Comparison of ENCODE assay signal across 14 mouse cellular contexts in the genomic region with DNA sequence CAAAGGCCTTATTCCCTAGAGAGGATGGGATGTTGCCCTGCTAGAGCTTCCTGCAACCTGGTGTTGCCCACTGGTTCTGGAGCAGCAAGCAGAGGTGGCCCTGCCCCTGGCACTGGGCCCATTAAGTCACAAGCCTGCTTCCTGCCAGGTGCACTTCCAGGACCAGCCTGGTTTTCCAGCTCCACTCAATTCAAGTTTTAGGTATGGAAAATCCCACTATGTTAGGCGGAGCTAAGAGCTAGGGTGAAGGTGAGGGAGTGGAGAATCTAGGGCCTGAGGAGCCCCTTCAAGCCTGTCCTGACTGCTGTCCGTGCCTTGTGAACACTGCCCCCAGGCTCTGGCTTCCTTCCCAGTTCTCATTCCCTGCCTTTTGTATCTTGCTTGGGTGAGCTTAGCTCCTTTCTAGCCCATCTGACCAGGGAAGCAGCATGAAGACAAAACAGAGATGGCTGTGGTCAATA. TPM values are rescaled to one million over a fixed set of nuclear protein-coding genes. Genes with fewer than 3 reads are reported as not detected.
A peak's percentile ranks its signal among the peaks of the same experiment; 100 is the strongest.
DNase-seq lines count a peak whose midpoint lies in the region; ATAC-seq lines count a peak whose summit lies in the region.
"Had no signal": no experiment of that assay in that cellular context is flagged by ENCODE, and none has a peak within 500 bp of the region (broad histone marks: within the 10 kb centered on the region; RNA-seq: fewer than 3 reads in every experiment).

No protein-coding gene starts in this region.

- peaks cover 33% of the 10 kb centered on the region for H3K36me3 ChIP-seq in kidney, embryonic 16.5 days (ENCODE audit: insufficient read depth, low read length)
- peaks cover 51% of the 10 kb centered on the region for H3K36me3 ChIP-seq in midbrain, embryonic 10.5 days

- no peak for ATAC-seq in kidney, embryonic 16.5 days (ENCODE audit: low FRiP score, low TSS enrichment)
- ATAC-seq: forebrain, postnatal 0 days; hindbrain, embryonic 16.5 days had no signal

- H3K27me3 ChIP-seq in kidney, embryonic 16.5 days (ENCODE audit: insufficient read depth, low read length) = no peaks in the 10 kb centered on the region
- no peaks in the 10 kb centered on the region for H3K27me3 ChIP-seq in midbrain, embryonic 10.5 days (ENCODE audit: low read depth, poor library complexity, severe bottlenecking)
- H3K27me3 ChIP-seq: limb, embryonic 13.5 days; neural tube, embryonic 15.5 days had no signal

- DNase-seq in kidney, adult 18-20 months = peak; percentile 72
- peak; percentile 59 for DNase-seq in cerebellum, adult 18-20 months
- peak; percentile 64 to 73 for DNase-seq in cerebellum, postnatal 25 days
- peak; percentile 28 to 62 for DNase-seq in lung, postnatal 4 days
- no peak for DNase-seq in spleen, postnatal 4 days (ENCODE audit: low spot score in 2 of 2)
- DNase-seq in midbrain, embryonic 10.5 days (ENCODE audit: low spot score) = no peak
- DNase-seq: forebrain, postnatal 0 days; gastrocnemius, postnatal 25 days; spleen, adult 18-20 months had no signal

- no peak overlapping the region for H3K4me2 ChIP-seq in kidney, embryonic 16.5 days (replicated peaks; ENCODE audit: low read depth, low read length)
- H3K4me2 ChIP-seq: limb, embryonic 13.5 days; neural tube, embryonic 15.5 days had no signal

- 76% methylated on average over 2 of the region's 2 CpGs for WGBS in kidney, embryonic 16.5 days
- 87% methylated on average over 2 of the region's 2 CpGs for WGBS in midbrain, embryonic 10.5 days

- H3K9me3 ChIP-seq in kidney, embryonic 16.5 days (ENCODE audit: low read length) = no peaks in the 10 kb centered on the region
- no peaks in the 10 kb centered on the region for H3K9me3 ChIP-seq in midbrain, embryonic 10.5 days (replicated peaks)
- H3K9me3 ChIP-seq: limb, embryonic 13.5 days; neural tube, embryonic 15.5 days had no signal

- H3K4me1 ChIP-seq in kidney, embryonic 16.5 days (ENCODE audit: insufficient read depth, low read length) = peaks cover 17% of the 10 kb centered on the region
- H3K4me1 ChIP-seq in midbrain, embryonic 10.5 days = peaks cover 28% of the 10 kb centered on the region

- no peak overlapping the region for H3K27ac ChIP-seq in kidney, embryonic 16.5 days (ENCODE audit: low read length)
- no peak overlapping the region for H3K27ac ChIP-seq in midbrain, embryonic 10.5 days (replicated peaks)
- H3K27ac ChIP-seq: left cerebral cortex, adult 2 months; limb, embryonic 13.5 days; neural tube, embryonic 15.5 days had no signal

- H3K9ac ChIP-seq in kidney, embryonic 16.5 days (replicated peaks; ENCODE audit: low read length) = no peak overlapping the region
- H3K9ac ChIP-seq: forebrain, postnatal 0 days; limb, embryonic 13.5 days; neural tube, embryonic 15.5 days had no signal

- no peak overlapping the region for H3K4me3 ChIP-seq in kidney, embryonic 16.5 days (ENCODE audit: low read length)
- no peak overlapping the region; the same call in 1 of the 2 replicates for H3K4me3 ChIP-seq in midbrain, embryonic 10.5 days
- H3K4me3 ChIP-seq: left cerebral cortex, adult 2 months; limb, embryonic 13.5 days; neural tube, embryonic 15.5 days had no signal

RNA-seq across cellular contexts. Expression of a gene that starts 4.8 kb away (rescaled TPM):
- 5.5 and 6.3 TPM in 2 replicates for polyA plus RNA-seq in kidney, embryonic 16.5 days (2015; fragmentation: Nextera tagmentation; extraction: Ambion mirVana)
- polyA plus RNA-seq in midbrain, embryonic 10.5 days (2016; fragmentation: Nextera tagmentation; extraction: Ambion mirVana) = 5.0 and 5.4 TPM in 2 replicates

RNA-seq across cellular contexts. Expression of a gene that starts 11.2 kb away (rescaled TPM):
- polyA plus RNA-seq in kidney, embryonic 16.5 days (2015; fragmentation: Nextera tagmentation; extraction: Ambion mirVana) = 0.22 and 0.40 TPM in 2 replicates
- 0.22 and 0.41 TPM in 2 replicates for polyA plus RNA-seq in midbrain, embryonic 10.5 days (2016; fragmentation: Nextera tagmentation; extraction: Ambion mirVana)

RNA-seq across cellular contexts. Expression of a gene that starts 12.5 kb away (rescaled TPM):
- 119 and 125 TPM in 2 replicates for polyA plus RNA-seq in kidney, embryonic 16.5 days (2015; fragmentation: Nextera tagmentation; extraction: Ambion mirVana)
- 50.7 and 53.1 TPM in 2 replicates for polyA plus RNA-seq in midbrain, embryonic 10.5 days (2016; fragmentation: Nextera tagmentation; extraction: Ambion mirVana)

RNA-seq across cellular contexts. Expression of a gene that starts 17.3 kb away (rescaled TPM):
- polyA plus RNA-seq in kidney, embryonic 16.5 days (2015; fragmentation: Nextera tagmentation; extraction: Ambion mirVana) = 20.0 TPM in 2 replicates
- 21.6 and 24.6 TPM in 2 replicates for polyA plus RNA-seq in midbrain, embryonic 10.5 days (2016; fragmentation: Nextera tagmentation; extraction: Ambion mirVana)

RNA-seq across cellular contexts. Expression of a gene that starts 17.4 kb away (rescaled TPM):
- 72.9 and 80.1 TPM in 2 replicates for polyA plus RNA-seq in kidney, embryonic 16.5 days (2015; fragmentation: Nextera tagmentation; extraction: Ambion mirVana)
- polyA plus RNA-seq in midbrain, embryonic 10.5 days (2016; fragmentation: Nextera tagmentation; extraction: Ambion mirVana) = 114 and 116 TPM in 2 replicates

Comparison
In these comparisons a context has a peak if more than half of its experiments do, and no peak if none do; other contexts are left out.
1. DNase-seq: peak in kidney, adult 18-20 months (single experiment), cerebellum, adult 18-20 months (2 of 2), cerebellum, postnatal 25 days (2 of 2) and lung, postnatal 4 days (2 of 2); none in spleen, postnatal 4 days (0 of 2) and midbrain, embryonic 10.5 days (single experiment).